Mouse (Mus musculus): ENCODE measurements around the gene Erbb4. TPM values are rescaled to one million over a fixed set of nuclear protein-coding genes. Genes with fewer than 3 reads are reported as not detected.

The Erbb4 gene
- polyA plus RNA-seq, 1 experiment = not detected

GRCm38 (mm10) chr1:68284443-68284842 is 823.4 kb downstream of the Erbb4 start:
- no peaks in the 10 kb centered on the region for H3K4me1 ChIP-seq (ENCODE audit: control insufficient read depth)
- no peak overlapping the region for H3K4me3 ChIP-seq (replicated peaks)
- no peaks in the 10 kb centered on the region for H3K27me3 ChIP-seq (ENCODE audit: control insufficient read depth)
- H3K9me3 ChIP-seq (ENCODE audit: control insufficient read depth, low read length) = peaks cover 2% of the 10 kb centered on the region; the same call in 1 of the 2 replicates
- no peaks in the 10 kb centered on the region for H3K36me3 ChIP-seq (ENCODE audit: control insufficient read depth)
- TF ChIP-seq GATA1 (IDR thresholded peaks at IDR 0.05; ENCODE audit: low read length) (no peak), TAL1 (IDR thresholded peaks at IDR 0.05; ENCODE audit: low read length) (no peak)

GRCm38 (mm10) chr1:68275819-68276218 is 832.0 kb downstream of the Erbb4 start:
- no peaks in the 10 kb centered on the region for H3K27me3 ChIP-seq (ENCODE audit: control insufficient read depth)
- H3K4me3 ChIP-seq (replicated peaks) = no peak overlapping the region
- no peaks in the 10 kb centered on the region for H3K9me3 ChIP-seq (ENCODE audit: control insufficient read depth, low read length)
- H3K4me1 ChIP-seq (ENCODE audit: control insufficient read depth) = no peaks in the 10 kb centered on the region
- no peaks in the 10 kb centered on the region for H3K36me3 ChIP-seq (ENCODE audit: control insufficient read depth)
- TF ChIP-seq GATA1 (IDR thresholded peaks at IDR 0.05; ENCODE audit: low read length) (no peak), TAL1 (IDR thresholded peaks at IDR 0.05; ENCODE audit: low read length) (no peak)

DNA sequence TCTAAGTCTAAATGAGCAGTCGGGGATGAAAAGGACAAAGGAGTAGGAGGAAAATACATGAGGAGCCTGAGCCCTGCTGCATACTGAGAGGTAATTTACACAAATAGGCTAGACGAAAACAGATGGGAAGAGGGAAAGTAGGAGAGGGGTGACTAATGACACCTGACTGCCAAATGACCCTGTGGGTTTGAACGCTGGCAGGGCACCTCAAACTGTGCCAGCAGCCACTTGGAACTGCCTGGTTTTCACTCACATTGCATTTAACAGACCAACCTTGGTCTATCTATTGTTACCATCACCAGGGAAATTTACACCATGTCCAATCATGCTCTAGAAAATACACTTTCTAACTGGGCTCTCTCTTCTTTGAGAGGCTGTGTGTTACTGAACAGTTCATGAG is 929.3 kb downstream of the Erbb4 start:
- Histone ChIP-seq H3K9me3 (ENCODE audit: control insufficient read depth, low read length) (no peaks in the 10 kb centered on the region), H3K4me1 (ENCODE audit: control insufficient read depth) (no peaks in the 10 kb centered on the region), H3K4me3 (replicated peaks) (no peak overlapping the region), H3K36me3 (ENCODE audit: control insufficient read depth) (no peaks in the 10 kb centered on the region), H3K27me3 (ENCODE audit: control insufficient read depth) (no peaks in the 10 kb centered on the region)
- no peak for TF ChIP-seq TAL1 (IDR thresholded peaks at IDR 0.05; ENCODE audit: low read length)
- no peak for TF ChIP-seq GATA1 (IDR thresholded peaks at IDR 0.05; ENCODE audit: low read length)

DNA sequence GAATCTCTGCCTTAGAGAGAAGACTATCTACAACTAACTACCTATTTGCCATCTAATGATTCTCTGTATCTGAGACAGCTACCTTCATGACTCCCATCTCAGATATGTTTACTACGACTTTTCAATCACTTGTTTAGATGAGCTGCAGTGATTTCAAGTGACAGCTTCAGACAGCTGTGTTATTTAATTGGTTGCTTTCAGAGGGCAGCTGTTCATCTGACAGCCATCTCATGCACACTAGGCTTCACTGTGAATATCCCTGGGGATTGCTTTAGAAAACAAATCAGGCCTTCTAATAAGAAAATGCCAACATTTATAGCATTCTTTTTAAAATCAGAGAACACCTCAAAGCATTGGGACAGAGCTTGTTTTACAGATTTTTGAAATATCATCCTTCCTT is 952.6 kb downstream of the Erbb4 start:
- H3K9me3 ChIP-seq (ENCODE audit: control insufficient read depth, low read length) = no peaks in the 10 kb centered on the region
- TF ChIP-seq GATA1 (IDR thresholded peaks at IDR 0.05; ENCODE audit: low read length) (no peak), TAL1 (IDR thresholded peaks at IDR 0.05; ENCODE audit: low read length) (no peak)
- no peaks in the 10 kb centered on the region for H3K36me3 ChIP-seq (ENCODE audit: control insufficient read depth)
- no peak overlapping the region for H3K4me3 ChIP-seq (replicated peaks)
- H3K4me1 ChIP-seq (ENCODE audit: control insufficient read depth) = no peaks in the 10 kb centered on the region
- no peaks in the 10 kb centered on the region for H3K27me3 ChIP-seq (ENCODE audit: control insufficient read depth)

DNA sequence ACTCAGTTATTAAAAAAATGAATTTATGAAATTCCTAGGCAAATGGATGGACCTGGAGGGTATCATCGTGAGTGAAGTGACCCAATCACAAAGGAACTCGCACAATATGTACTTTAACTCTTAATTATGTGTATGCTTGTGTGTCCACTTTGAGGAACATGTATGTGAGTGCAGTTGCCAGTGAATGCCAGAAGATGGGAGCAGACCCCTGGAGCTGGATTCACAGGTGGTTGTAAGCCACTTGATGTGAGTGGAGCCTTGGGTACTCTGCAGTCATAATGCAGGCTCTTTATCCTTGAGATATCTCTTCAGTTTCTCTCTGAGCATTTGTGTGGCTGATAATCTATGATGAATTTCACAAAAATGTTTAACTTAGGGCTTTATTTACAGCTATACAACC is 957.3 kb downstream of the Erbb4 start:
- TF ChIP-seq TAL1 (IDR thresholded peaks at IDR 0.05; ENCODE audit: low read length) (no peak), GATA1 (IDR thresholded peaks at IDR 0.05; ENCODE audit: low read length) (no peak)
- Histone ChIP-seq H3K4me1 (ENCODE audit: control insufficient read depth) (no peaks in the 10 kb centered on the region), H3K4me3 (replicated peaks) (no peak overlapping the region), H3K9me3 (ENCODE audit: control insufficient read depth, low read length) (no peaks in the 10 kb centered on the region), H3K36me3 (ENCODE audit: control insufficient read depth) (no peaks in the 10 kb centered on the region), H3K27me3 (ENCODE audit: control insufficient read depth) (no peaks in the 10 kb centered on the region)

GRCm38 (mm10) chr1:68142562-68143350 is 965.1 kb downstream of the Erbb4 start:
- Histone ChIP-seq H3K4me3 (replicated peaks) (no peak overlapping the region), H3K4me1 (ENCODE audit: control insufficient read depth) (no peaks in the 10 kb centered on the region), H3K9me3 (ENCODE audit: control insufficient read depth, low read length) (no peaks in the 10 kb centered on the region), H3K36me3 (ENCODE audit: control insufficient read depth) (no peaks in the 10 kb centered on the region), H3K27me3 (ENCODE audit: control insufficient read depth) (no peaks in the 10 kb centered on the region)
- no peak for TF ChIP-seq GATA1 (IDR thresholded peaks at IDR 0.05; ENCODE audit: low read length)
- no peak for TF ChIP-seq TAL1 (IDR thresholded peaks at IDR 0.05; ENCODE audit: low read length)

DNA sequence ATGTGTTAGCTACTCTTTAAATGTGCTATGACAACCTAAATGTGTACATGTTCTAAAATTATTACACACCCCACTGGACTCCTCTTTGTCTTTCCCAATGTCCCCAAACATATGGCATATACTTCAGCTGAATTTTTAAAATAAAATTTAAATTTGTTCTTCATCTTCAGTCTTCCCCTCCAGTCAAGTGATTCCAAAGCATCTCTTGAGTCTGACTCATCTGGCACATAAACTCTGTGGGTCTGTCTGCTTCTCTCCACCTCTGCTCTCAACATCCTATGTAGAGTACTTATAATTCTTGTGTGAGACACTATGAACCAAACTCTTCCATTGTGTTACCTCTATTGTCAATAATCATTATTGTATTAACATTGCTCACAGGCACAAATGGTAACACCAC is 972.9 kb downstream of the Erbb4 start:
- Histone ChIP-seq H3K36me3 (ENCODE audit: control insufficient read depth) (no peaks in the 10 kb centered on the region), H3K4me3 (replicated peaks) (no peak overlapping the region), H3K27me3 (ENCODE audit: control insufficient read depth) (no peaks in the 10 kb centered on the region), H3K4me1 (ENCODE audit: control insufficient read depth) (no peaks in the 10 kb centered on the region), H3K9me3 (ENCODE audit: control insufficient read depth, low read length) (no peaks in the 10 kb centered on the region)
- TF ChIP-seq TAL1 (IDR thresholded peaks at IDR 0.05; ENCODE audit: low read length) (no peak), GATA1 (IDR thresholded peaks at IDR 0.05; ENCODE audit: low read length) (no peak)

DNA sequence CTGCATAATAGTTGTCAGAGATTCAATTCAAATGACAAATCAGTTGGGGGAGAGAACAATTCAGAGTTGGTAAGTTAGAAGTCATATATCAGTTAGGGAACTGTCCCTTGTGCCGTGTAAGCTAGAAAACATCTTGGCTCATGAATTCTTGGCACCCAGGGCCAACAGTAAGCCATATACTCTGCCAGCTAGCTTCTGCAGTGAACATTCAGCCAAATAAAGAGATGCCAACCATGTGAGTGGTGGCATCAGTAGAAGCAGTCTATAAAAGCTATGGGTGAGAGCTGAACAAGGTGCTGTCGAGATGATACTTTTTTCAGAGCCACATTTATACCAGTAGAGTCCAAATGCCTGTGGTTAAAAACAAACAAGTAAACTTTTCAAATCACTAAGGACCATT is 973.4 kb downstream of the Erbb4 start:
- Histone ChIP-seq H3K9me3 (ENCODE audit: control insufficient read depth, low read length) (no peaks in the 10 kb centered on the region), H3K27me3 (ENCODE audit: control insufficient read depth) (no peaks in the 10 kb centered on the region), H3K4me3 (replicated peaks) (no peak overlapping the region), H3K36me3 (ENCODE audit: control insufficient read depth) (no peaks in the 10 kb centered on the region), H3K4me1 (ENCODE audit: control insufficient read depth) (no peaks in the 10 kb centered on the region)
- TF ChIP-seq TAL1 (IDR thresholded peaks at IDR 0.05; ENCODE audit: low read length) (no peak), GATA1 (IDR thresholded peaks at IDR 0.05; ENCODE audit: low read length) (no peak)

GRCm38 (mm10) chr1:68123541-68123940 is 984.3 kb downstream of the Erbb4 start:
- no peaks in the 10 kb centered on the region for H3K27me3 ChIP-seq (ENCODE audit: control insufficient read depth)
- no peak overlapping the region for H3K4me3 ChIP-seq (replicated peaks)
- H3K9me3 ChIP-seq (ENCODE audit: control insufficient read depth, low read length) = peaks cover 4% of the 10 kb centered on the region; the same call in 1 of the 2 replicates
- no peaks in the 10 kb centered on the region for H3K36me3 ChIP-seq (ENCODE audit: control insufficient read depth)
- TF ChIP-seq GATA1 (IDR thresholded peaks at IDR 0.05; ENCODE audit: low read length) (no peak), TAL1 (IDR thresholded peaks at IDR 0.05; ENCODE audit: low read length) (no peak)
- no peaks in the 10 kb centered on the region for H3K4me1 ChIP-seq (ENCODE audit: control insufficient read depth)

Measured in erythroblast, embryonic 14.5 days (primary cell).